Mouse (Mus musculus) urinary bladder, postnatal 10 days (tissue): ENCODE measurements around the gene Syne2.

Experiments used
- DNase-seq: peaks from one replicate; pipeline ENCODE4 v3.0.0; 2022; ENCODE audit warnings: low spot score

Gene Syne2

GRCm38 (mm10) chr12:75873546-75874235 is 55.8 kb downstream of the Syne2 start:
- DNase-seq = no peak

GRCm38 (mm10) chr12:75874287-75874994 is 56.5 kb downstream of the Syne2 start:
- no peak for DNase-seq

- DNase-seq = no peak
These were observed 61.8 kb downstream of the Syne2 start for GRCm38 (mm10) chr12:75879636-75880317.

GRCm38 (mm10) chr12:75881554-75881953 is 63.6 kb downstream of the Syne2 start:
- no peak for DNase-seq

- DNase-seq = no peak
These were observed 68.2 kb downstream of the Syne2 start for GRCm38 (mm10) chr12:75886161-75886560.

- DNase-seq = no peak
These were observed 69.0 kb downstream of the Syne2 start for GRCm38 (mm10) chr12:75886946-75887345.

GRCm38 (mm10) chr12:75888721-75889120 is 70.8 kb downstream of the Syne2 start:
- DNase-seq = no peak

GRCm38 (mm10) chr12:75891206-75891605 is 73.3 kb downstream of the Syne2 start:
- DNase-seq = no peak

- no peak for DNase-seq
These were observed 75.5 kb downstream of the Syne2 start for GRCm38 (mm10) chr12:75893392-75893791.

- no peak for DNase-seq
These were observed 76.5 kb downstream of the Syne2 start for GRCm38 (mm10) chr12:75894316-75894997.

- DNase-seq = no peak
These were observed 77.0 kb downstream of the Syne2 start for GRCm38 (mm10) chr12:75894998-75895331.

- DNase-seq = no peak
These were observed 79.9 kb downstream of the Syne2 start for GRCm38 (mm10) chr12:75897793-75898192.

- no peak for DNase-seq
These were observed 83.8 kb downstream of the Syne2 start for GRCm38 (mm10) chr12:75901721-75902120.

- no peak for DNase-seq
These were observed 86.1 kb downstream of the Syne2 start for GRCm38 (mm10) chr12:75904068-75904467.

GRCm38 (mm10) chr12:75905304-75905703 is 87.4 kb downstream of the Syne2 start:
- DNase-seq = no peak

GRCm38 (mm10) chr12:75908466-75908865 is 90.5 kb downstream of the Syne2 start:
- no peak for DNase-seq

- no peak for DNase-seq
These were observed 97.8 kb downstream of the Syne2 start for GRCm38 (mm10) chr12:75915694-75916093.

- DNase-seq = no peak
These were observed 100.5 kb downstream of the Syne2 start for GRCm38 (mm10) chr12:75918415-75918814.

GRCm38 (mm10) chr12:75918914-75919313 is 101.0 kb downstream of the Syne2 start:
- DNase-seq = no peak

- no peak for DNase-seq
These were observed 105.0 kb downstream of the Syne2 start for GRCm38 (mm10) chr12:75922900-75923299.

- DNase-seq = no peak
These were observed 106.9 kb downstream of the Syne2 start for GRCm38 (mm10) chr12:75924852-75925251.

- no peak for DNase-seq
These were observed 109.7 kb downstream of the Syne2 start for GRCm38 (mm10) chr12:75927596-75927995.

GRCm38 (mm10) chr12:75933561-75933960 is 115.6 kb downstream of the Syne2 start:
- DNase-seq = no peak
